Mouse (Mus musculus): ENCODE measurements around the gene Smyd2.

DNA sequence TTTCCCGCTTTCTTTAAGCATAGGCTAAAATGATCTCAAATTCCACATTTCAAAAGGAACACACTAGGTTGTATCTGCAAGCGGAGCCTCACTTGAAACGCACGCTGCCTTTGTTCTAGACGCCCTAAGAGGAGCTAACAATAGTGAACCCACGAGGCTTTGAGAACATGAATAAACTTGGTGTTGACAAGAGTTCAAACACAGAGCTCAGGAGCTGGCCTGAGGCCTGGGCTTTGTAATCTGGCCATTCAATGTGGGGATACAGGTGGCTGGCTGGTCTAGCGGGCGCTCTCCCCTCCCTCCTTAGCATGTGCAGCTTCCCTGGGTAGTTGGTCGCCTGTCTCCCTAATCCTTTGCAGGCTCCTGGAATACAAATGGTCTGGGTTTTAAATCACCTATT lies 24.3 kb downstream of the Smyd2 start:
- TF ChIP-seq GATA1 (IDR thresholded peaks at IDR 0.05; ENCODE audit: borderline replicate concordance, low read length): no peak
- no peak for TF ChIP-seq FLI1 (IDR thresholded peaks at IDR 0.05; ENCODE audit: low read length)

All from megakaryocyte, embryonic 14.5 days (primary cell).